Mouse (Mus musculus) heart, embryonic 16.5 days (tissue): Measurements from ENCODE around the gene Cplx2. TPM values are rescaled to one million over a fixed set of nuclear protein-coding genes. Genes with fewer than 3 reads are reported as not detected.
A peak's percentile ranks its signal among the peaks of the same experiment; 100 is the strongest.

ENCODE experiments used
- ATAC-seq: fragments of 200-750 bp; cut with Nextera tagmentation; replicated peaks from 2 replicates; pipeline ENCODE4 v1.8.0; 2017; ENCODE audit warnings: moderate number of reproducible peaks; ENCODE audit not compliant: insufficient read depth, low FRiP score; ENCODE audit errors: extremely low read depth
- H3K27ac ChIP-seq: fragments of 300-500 bp; sonication (generic); 2 replicates; pipeline ENCODE4 v1.5.1; 2014; ENCODE audit warnings: mild to moderate bottlenecking, low read length, control low read depth, moderate library complexity
- H3K27me3 ChIP-seq: fragments of 300-500 bp; sonication (generic); 2 replicates; pipeline ENCODE4 v1.6.1; 2014; ENCODE audit warnings: low read length, mixed read lengths; ENCODE audit not compliant: control insufficient read depth, insufficient read depth
- H3K36me3 ChIP-seq: fragments of 300-500 bp; sonication (generic); 2 replicates; pipeline ENCODE4 v1.6.1; 2014; ENCODE audit not compliant: control insufficient read depth, insufficient read depth
- H3K4me1 ChIP-seq: fragments of 300-500 bp; sonication (generic); 2 replicates; pipeline ENCODE4 v1.6.1; 2014; ENCODE audit warnings: low read length, mixed read lengths; ENCODE audit not compliant: control insufficient read depth, insufficient read depth
- H3K4me2 ChIP-seq: fragments of 300-500 bp; sonication (generic); 2 replicates; pipeline ENCODE4 v1.6.1; 2014; ENCODE audit warnings: low read depth, mild to moderate bottlenecking, control low read depth, low read length
- H3K4me3 ChIP-seq: fragments of 300-500 bp; sonication (generic); 2 replicates; pipeline ENCODE4 v1.5.1; 2014; ENCODE audit warnings: mild to moderate bottlenecking, control low read depth, low read length
- H3K9ac ChIP-seq: fragments of 300-500 bp; sonication (generic); 2 replicates; pipeline ENCODE4 v1.6.1; 2014; ENCODE audit warnings: low read length, control low read depth
- H3K9me3 ChIP-seq: fragments of 300-500 bp; sonication (generic); replicated peaks from 2 replicates; pipeline ENCODE4 v1.6.1; 2016; ENCODE audit warnings: low read length; ENCODE audit not compliant: control insufficient read depth
- WGBS: fragments of 180-500 bp; shearing (Covaris S2); extraction: QIAGEN DNeasy Blood & Tissue Kit; methylation state at CpG from one replicate; pipeline ENCODE4 v1.1.7; 2014; 5-methylcytosine and 5-hydroxymethylcytosine counted together
- polyA plus RNA-seq: library from polyadenylated mRNA; unstranded; fragments of >200 nt; fragmentation: Nextera tagmentation; extraction: Ambion mirVana; gene quantifications from 2 replicates; pipeline ENCODE4 v1.2.1, GENCODE M21; 2015

Gene Cplx2
- polyA plus RNA-seq, 1 experiment from 2014 or later = 2.8 TPM

- no peak overlapping the region for H3K4me2 ChIP-seq
- H3K9ac ChIP-seq = no peak overlapping the region
- no peak overlapping the region for H3K4me3 ChIP-seq
- no peaks in the 10 kb centered on the region for H3K36me3 ChIP-seq
- H3K4me1 ChIP-seq = peaks cover 10% of the 10 kb centered on the region
- ATAC-seq = peak; percentile 72; the same call in 1 of the 2 replicates
- no peak overlapping the region for H3K27ac ChIP-seq
- no peaks in the 10 kb centered on the region for H3K9me3 ChIP-seq
- H3K27me3 ChIP-seq = peaks cover 5% of the 10 kb centered on the region
- WGBS = 17% methylated on average over 8 of the region's 8 CpGs
These were observed 18.9 kb downstream of the Cplx2 start for GRCm38 (mm10) chr13:54389971-54390564.

DNA sequence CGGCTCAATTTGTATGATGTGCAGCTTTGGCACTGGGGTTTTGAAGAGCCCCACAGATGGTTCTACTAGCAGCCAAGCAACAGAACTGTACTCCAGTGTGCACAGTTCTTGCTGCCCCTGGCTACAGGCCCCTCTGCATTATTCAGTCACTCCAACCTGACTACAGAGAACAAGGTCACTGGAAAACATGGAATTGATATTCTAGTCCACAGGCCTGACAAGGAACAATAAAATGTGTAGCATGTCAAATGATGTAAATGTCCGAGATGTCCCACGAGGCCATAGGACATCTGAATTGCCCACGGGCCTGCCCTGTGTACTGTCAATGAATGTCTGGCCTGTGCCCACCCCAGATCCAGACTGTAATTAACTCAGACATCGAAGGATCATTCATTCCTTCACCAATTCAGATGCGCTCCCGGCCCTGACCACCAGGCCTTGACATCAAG lies 19.4 kb downstream of the Cplx2 start:
- Histone ChIP-seq H3K4me1 (peaks cover 10% of the 10 kb centered on the region), H3K36me3 (no peaks in the 10 kb centered on the region), H3K27me3 (peaks cover 5% of the 10 kb centered on the region), H3K9ac (no peak overlapping the region), H3K4me2 (no peak overlapping the region), H3K9me3 (no peaks in the 10 kb centered on the region), H3K27ac (no peak overlapping the region), H3K4me3 (no peak overlapping the region)
- WGBS = 84% methylated on average over 7 of the region's 7 CpGs
- no peak for ATAC-seq

GRCm38 (mm10) chr13:54391313-54391712 lies 20.2 kb downstream of the Cplx2 start:
- peaks cover 10% of the 10 kb centered on the region for H3K4me1 ChIP-seq
- no peaks in the 10 kb centered on the region for H3K9me3 ChIP-seq
- 93% methylated on average over 4 of the region's 4 CpGs for WGBS
- peaks cover under 1% of the 10 kb centered on the region for H3K27me3 ChIP-seq
- no peak overlapping the region for H3K9ac ChIP-seq
- H3K36me3 ChIP-seq = no peaks in the 10 kb centered on the region
- no peak for ATAC-seq
- no peak overlapping the region for H3K27ac ChIP-seq
- no peak overlapping the region for H3K4me3 ChIP-seq
- H3K4me2 ChIP-seq = no peak overlapping the region

GRCm38 (mm10) chr13:54397069-54397468 lies 25.9 kb downstream of the Cplx2 start:
- Histone ChIP-seq H3K9me3 (no peaks in the 10 kb centered on the region), H3K9ac (no peak overlapping the region), H3K36me3 (no peaks in the 10 kb centered on the region), H3K27ac (no peak overlapping the region), H3K4me1 (no peaks in the 10 kb centered on the region), H3K4me3 (no peak overlapping the region), H3K4me2 (no peak overlapping the region), H3K27me3 (no peaks in the 10 kb centered on the region)
- 71% methylated on average over 4 of the region's 4 CpGs for WGBS
- no peak for ATAC-seq

- ATAC-seq = no peak
- 53% methylated on average over 7 of the region's 7 CpGs for WGBS
These were observed 29.5 kb downstream of the Cplx2 start for GRCm38 (mm10) chr13:54400565-54401179.

GRCm38 (mm10) chr13:54401180-54401569 lies 30.0 kb downstream of the Cplx2 start:
- no peak overlapping the region for H3K4me3 ChIP-seq
- H3K27me3 ChIP-seq = no peaks in the 10 kb centered on the region
- H3K4me1 ChIP-seq = peaks cover 6% of the 10 kb centered on the region; the same call in 1 of the 2 replicates
- H3K36me3 ChIP-seq = no peaks in the 10 kb centered on the region
- WGBS = 45% methylated on average over 5 of the region's 5 CpGs
- no peak overlapping the region for H3K4me2 ChIP-seq
- H3K9me3 ChIP-seq = no peaks in the 10 kb centered on the region
- H3K9ac ChIP-seq = no peak overlapping the region
- no peak overlapping the region for H3K27ac ChIP-seq
- ATAC-seq = no peak

More at GRCm38 (mm10) chr13:54400565-54401179, 29.5 kb downstream of the Cplx2 start:
- Histone ChIP-seq H3K9ac (no peak overlapping the region), H3K27me3 (no peaks in the 10 kb centered on the region), H3K36me3 (no peaks in the 10 kb centered on the region), H3K27ac (no peak overlapping the region), H3K4me1 (peaks cover 6% of the 10 kb centered on the region; the same call in 1 of the 2 replicates), H3K4me3 (no peak overlapping the region), H3K9me3 (no peaks in the 10 kb centered on the region), H3K4me2 (no peak overlapping the region)

DNA sequence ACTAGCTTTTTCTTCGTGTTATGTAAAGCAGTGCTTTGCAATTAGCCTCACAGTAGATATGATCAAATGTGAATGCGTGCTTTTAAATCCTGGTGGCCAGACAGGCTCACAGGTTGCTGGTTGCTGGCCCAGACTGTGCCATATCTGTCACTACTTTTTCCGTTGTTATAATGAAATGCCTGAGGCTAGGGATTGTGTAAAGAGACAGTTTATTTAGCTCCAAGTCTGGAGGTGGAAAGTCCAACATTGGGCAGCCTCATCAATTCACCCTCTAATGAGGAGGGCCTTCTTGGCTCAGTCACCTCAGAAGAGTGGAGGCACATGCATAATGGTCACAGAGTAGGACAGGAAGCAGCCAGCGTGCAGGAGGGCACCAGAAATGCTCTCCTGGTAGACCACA lies 31.2 kb downstream of the Cplx2 start:
- Histone ChIP-seq H3K36me3 (no peaks in the 10 kb centered on the region), H3K9me3 (no peaks in the 10 kb centered on the region), H3K4me2 (no peak overlapping the region), H3K4me3 (no peak overlapping the region), H3K27ac (no peak overlapping the region), H3K9ac (no peak overlapping the region), H3K4me1 (peaks cover 6% of the 10 kb centered on the region; the same call in 1 of the 2 replicates), H3K27me3 (no peaks in the 10 kb centered on the region)
- no peak for ATAC-seq
- WGBS = 63% methylated on average over 4 of the region's 4 CpGs

GRCm38 (mm10) chr13:54403224-54404070 lies 32.3 kb downstream of the Cplx2 start:
- 59% methylated on average over 17 of the region's 17 CpGs for WGBS
- H3K36me3 ChIP-seq = no peaks in the 10 kb centered on the region
- no peak overlapping the region for H3K9ac ChIP-seq
- H3K4me3 ChIP-seq = no peak overlapping the region
- H3K4me2 ChIP-seq = no peak overlapping the region
- no peak overlapping the region for H3K27ac ChIP-seq
- no peak for ATAC-seq
- H3K9me3 ChIP-seq = no peaks in the 10 kb centered on the region
- no peaks in the 10 kb centered on the region for H3K27me3 ChIP-seq
- peaks cover 6% of the 10 kb centered on the region; the same call in 1 of the 2 replicates for H3K4me1 ChIP-seq

- no peak for ATAC-seq
- Histone ChIP-seq H3K27me3 (no peaks in the 10 kb centered on the region), H3K9me3 (no peaks in the 10 kb centered on the region), H3K4me2 (no peak overlapping the region), H3K9ac (no peak overlapping the region), H3K4me3 (no peak overlapping the region), H3K27ac (no peak overlapping the region), H3K4me1 (peaks cover 6% of the 10 kb centered on the region; the same call in 1 of the 2 replicates), H3K36me3 (no peaks in the 10 kb centered on the region)
- 51% methylated on average over 3 of the region's 3 CpGs for WGBS
These were observed 33.1 kb downstream of the Cplx2 start for GRCm38 (mm10) chr13:54404205-54404604.
